Comparison of ENCODE assay signal across 10 mouse cellular contexts in genomic region chr11:59290702-59291303, GRCm38 (mm10). TPM values are rescaled to one million over a fixed set of nuclear protein-coding genes. Genes with fewer than 3 reads are reported as not detected.
A peak's percentile ranks its signal among the peaks of the same experiment; 100 is the strongest.
DNase-seq lines count a peak whose midpoint lies in the region; ATAC-seq and TF ChIP-seq lines count a peak whose summit lies in the region.
"Had no signal": no experiment of that assay in that cellular context is flagged by ENCODE, and none has a peak within 500 bp of the region (broad histone marks: within the 10 kb centered on the region; RNA-seq: fewer than 3 reads in every experiment).

Wnt3a (minus strand) TSS chr11:59290752.

- peaks cover 55% of the 10 kb centered on the region for H3K27me3 ChIP-seq in lung, postnatal 0 days (replicated peaks; ENCODE audit: insufficient read depth, low read length)
- peaks cover 89% of the 10 kb centered on the region for H3K27me3 ChIP-seq in forebrain, embryonic 13.5 days
- peaks cover 94% of the 10 kb centered on the region for H3K27me3 ChIP-seq in limb, embryonic 10.5 days (ENCODE audit: low read depth, poor library complexity, severe bottlenecking)
- H3K27me3 ChIP-seq in stomach, embryonic 16.5 days (ENCODE audit: control insufficient read depth, insufficient read depth, low read length) = peaks cover 78% of the 10 kb centered on the region

- no peaks in the 10 kb centered on the region for H3K36me3 ChIP-seq in lung, postnatal 0 days (ENCODE audit: insufficient read depth, low read length)
- H3K36me3 ChIP-seq in forebrain, embryonic 13.5 days (ENCODE audit: poor library complexity, severe bottlenecking) = no peaks in the 10 kb centered on the region
- H3K36me3 ChIP-seq in limb, embryonic 10.5 days = no peaks in the 10 kb centered on the region
- H3K36me3 ChIP-seq in stomach, embryonic 16.5 days (ENCODE audit: control insufficient read depth, insufficient read depth, low read length) = no peaks in the 10 kb centered on the region

- peak; percentile 69 for ATAC-seq in lung, postnatal 0 days
- ATAC-seq in forebrain, embryonic 13.5 days = no peak
- ATAC-seq in stomach, embryonic 16.5 days (ENCODE audit: insufficient read depth, low FRiP score) = no peak; the same call in 1 of the 2 replicates
- no peak for ATAC-seq in megakaryocyte progenitor cell, adult 5-6 weeks (replicated peaks; ENCODE audit: poor library complexity)
- ATAC-seq: activated CD4-positive, CD25-positive, alpha-beta regulatory T cell, adult 4 months had no signal

- peak within 1 kb of the TSS; percentile 33 for H3K4me3 ChIP-seq in lung, postnatal 0 days (ENCODE audit: low read depth, low read length)
- H3K4me3 ChIP-seq in forebrain, embryonic 13.5 days = peak within 1 kb of the TSS; percentile 29
- H3K4me3 ChIP-seq in limb, embryonic 10.5 days = peak within 1 kb of the TSS; percentile 43
- H3K4me3 ChIP-seq in stomach, embryonic 16.5 days (replicated peaks; ENCODE audit: low read length) = peak within 1 kb of the TSS; percentile 45

- no peak for TF ChIP-seq CTCF in lung, postnatal 0 days (IDR thresholded peaks at IDR 0.05)

- 2% methylated on average over 21 of the region's 60 CpGs for WGBS in lung, postnatal 0 days
- WGBS in forebrain, embryonic 13.5 days = 1% methylated on average over 36 of the region's 60 CpGs
- 5% methylated on average over 60 of the region's 60 CpGs for WGBS in limb, embryonic 10.5 days
- 1% methylated on average over 28 of the region's 60 CpGs for WGBS in stomach, embryonic 16.5 days

- peak within 1 kb of the TSS; percentile 58 for H3K4me2 ChIP-seq in lung, postnatal 0 days (replicated peaks; ENCODE audit: low read depth, low read length)
- H3K4me2 ChIP-seq in forebrain, embryonic 13.5 days = peak within 1 kb of the TSS; percentile 49
- peak within 1 kb of the TSS; percentile 61 for H3K4me2 ChIP-seq in stomach, embryonic 16.5 days (ENCODE audit: low read depth, low read length)

- no peaks in the 10 kb centered on the region for H3K4me1 ChIP-seq in lung, postnatal 0 days (ENCODE audit: insufficient read depth, low read depth, low read length)
- H3K4me1 ChIP-seq in forebrain, embryonic 13.5 days = peaks cover 11% of the 10 kb centered on the region; the same call in 1 of the 2 replicates
- H3K4me1 ChIP-seq in limb, embryonic 10.5 days = peaks cover 23% of the 10 kb centered on the region
- H3K4me1 ChIP-seq in stomach, embryonic 16.5 days (ENCODE audit: control insufficient read depth, insufficient read depth, low read length) = peaks cover 5% of the 10 kb centered on the region

- H3K9ac ChIP-seq in lung, postnatal 0 days (replicated peaks; ENCODE audit: low read depth) = no peak within 1 kb of the TSS; the same call in 1 of the 2 replicates
- H3K9ac ChIP-seq in forebrain, embryonic 13.5 days = no peak within 1 kb of the TSS
- peak within 1 kb of the TSS; percentile 55 for H3K9ac ChIP-seq in stomach, embryonic 16.5 days (ENCODE audit: low read length)

- H3K27ac ChIP-seq in lung, postnatal 0 days (ENCODE audit: low read length) = peak within 1 kb of the TSS; percentile 5; the same call in 1 of the 2 replicates
- H3K27ac ChIP-seq in forebrain, embryonic 13.5 days = no peak within 1 kb of the TSS
- no peak within 1 kb of the TSS for H3K27ac ChIP-seq in limb, embryonic 10.5 days
- no peak within 1 kb of the TSS for H3K27ac ChIP-seq in stomach, embryonic 16.5 days (ENCODE audit: low read length)

- TF ChIP-seq EP300 in lung, postnatal 0 days (IDR thresholded peaks at IDR 0.05) = no peak

- no peaks in the 10 kb centered on the region for H3K9me3 ChIP-seq in lung, postnatal 0 days (ENCODE audit: low read length)
- no peaks in the 10 kb centered on the region for H3K9me3 ChIP-seq in forebrain, embryonic 13.5 days (replicated peaks)
- no peaks in the 10 kb centered on the region for H3K9me3 ChIP-seq in limb, embryonic 10.5 days (replicated peaks)
- no peaks in the 10 kb centered on the region for H3K9me3 ChIP-seq in stomach, embryonic 16.5 days (replicated peaks; ENCODE audit: control insufficient read depth, low read length)

- no peak for DNase-seq in lung, postnatal 0 days (ENCODE audit: low spot score)
- DNase-seq in lung, postnatal 25 days (ENCODE audit: low spot score) = no peak
- peak; percentile 44 for DNase-seq in limb, embryonic 10.5 days (ENCODE audit: low spot score)
- no peak for DNase-seq in urinary bladder, adult 2 months (ENCODE audit: low spot score)
- DNase-seq: cerebellum, postnatal 10 days had no signal

RNA-seq across cellular contexts. Expression of gene Wnt3a, which starts in this region (rescaled TPM):
- 12.6 and 18.9 TPM in 2 replicates for polyA plus RNA-seq in lung, postnatal 0 days (2015; fragmentation: Nextera tagmentation; extraction: Ambion mirVana)
- polyA plus RNA-seq in forebrain, embryonic 13.5 days (2015; fragmentation: Nextera tagmentation; extraction: Ambion mirVana) = 2.3 and 3.4 TPM in 2 replicates
- polyA plus RNA-seq in limb, embryonic 10.5 days (2016; fragmentation: Nextera tagmentation; extraction: Ambion mirVana) = 0.14 and 0.53 TPM in 2 replicates
- 0.23 and 0.62 TPM in 2 replicates for polyA plus RNA-seq in stomach, embryonic 16.5 days (2015; fragmentation: Nextera tagmentation; extraction: Ambion mirVana)
- polyA plus RNA-seq in urinary bladder, adult 2 months (2012; rRNA removed) = 0.03 TPM in 2 replicates
- not detected in 2 replicates for total RNA-seq in megakaryocyte progenitor cell, adult 5-6 weeks (2015)
- not detected in 2 replicates for total RNA-seq in megakaryocyte progenitor cell, adult 5-6 weeks (2017)
- total RNA-seq: liver, adult 2 months had no signal
- polyA plus RNA-seq: liver, adult 2 months had no signal

Comparison
In these comparisons a context has a peak if more than half of its experiments do, and no peak if none do; other contexts are left out.
1. Peak in DNase-seq and H3K4me3 ChIP-seq in limb, embryonic 10.5 days; RNA of the gene not detected or under 1 TPM.